Mouse (Mus musculus) small intestine, adult 2 months (tissue): ENCODE results near the gene Atp8a2.

ENCODE experiments used
- CTCF ChIP-seq: fragments of 200-500 bp; IDR thresholded peaks from 2 replicates; pipeline ENCODE4 v1.5.1; 2012; ENCODE audit warnings: low read depth, mild to moderate bottlenecking, control low read depth, inconsistent platforms, low read length, moderate library complexity, mixed read lengths; ENCODE audit not compliant: insufficient replicate concordance, insufficient read length; ENCODE audit errors: extremely low read depth
- POLR2A ChIP-seq: fragments of 200-500 bp; IDR thresholded peaks from 2 replicates; pipeline ENCODE4 v1.6.1; 2012; ENCODE audit warnings: low read depth, mild to moderate bottlenecking, control low read depth, inconsistent platforms, low read length, moderate library complexity

GRCm38 (mm10) chr14:59862351-59862750 lies 334.6 kb downstream of the Atp8a2 start:
- TF ChIP-seq CTCF (no peak), POLR2A (no peak)
